In the genomic region with DNA sequence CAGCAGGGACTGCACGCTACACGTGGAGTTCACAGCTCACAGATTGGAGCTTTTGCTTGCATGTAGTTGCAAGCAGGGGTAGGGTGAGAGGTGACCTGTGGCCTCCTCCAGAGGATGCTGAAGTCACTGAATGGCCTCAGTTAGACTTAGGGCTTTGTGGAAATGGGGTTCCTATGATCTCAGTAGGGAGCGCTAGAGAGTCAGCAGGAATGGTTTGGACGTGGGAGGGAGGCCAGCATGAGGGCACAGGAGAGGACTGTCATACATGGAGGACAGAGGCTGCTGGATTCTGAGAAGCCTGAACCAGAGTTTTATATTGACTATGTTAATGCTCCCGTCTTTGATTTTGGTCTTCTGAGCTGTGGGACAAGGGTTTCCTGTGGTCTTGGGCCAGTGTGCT, we compare ENCODE assay signal across 9 mouse cellular contexts.
DNase-seq lines count a peak whose midpoint lies in the region; TF ChIP-seq lines count a peak whose summit lies in the region.
"Had no signal": no experiment of that assay in that cellular context is flagged by ENCODE, and none has a peak within 500 bp of the region (broad histone marks: within the 10 kb centered on the region; RNA-seq: fewer than 3 reads in every experiment).

No protein-coding gene starts in this region.

- dilution Hi-C loops in CH12.LX (cut with MboI; ENCODE audit: extremely low pct_ligation_motif_present, extremely low pct_unique_long_range_greater_than_20kb, low sequenced_read_pairs): no loop called here

- no peaks in the 10 kb centered on the region for H3K36me3 ChIP-seq in CH12.LX (replicated peaks in 1 of 2; ENCODE audit: control insufficient read depth in 1 of 2, insufficient read depth in 1 of 2, low read length in 1 of 2)
- H3K36me3 ChIP-seq: limb, embryonic 12.5 days had no signal

- H3K4me1 ChIP-seq in CH12.LX (ENCODE audit: control insufficient read depth in 1 of 2, insufficient read depth in 2 of 2): peaks cover 15 to 61% of the 10 kb centered on the region in 2 experiments
- peaks cover 3% of the 10 kb centered on the region; the same call in 1 of the 2 replicates for H3K4me1 ChIP-seq in bone marrow, adult 2 months (ENCODE audit: control insufficient read depth, insufficient read depth, low read length)

- no peaks in the 10 kb centered on the region for H3K27me3 ChIP-seq in CH12.LX (replicated peaks)

- peak; percentile 40 for TF ChIP-seq RAD21 in CH12.LX (IDR thresholded peaks at IDR 0.05; ENCODE audit: low read depth, low read length)

- no peak overlapping the region for H3K4me3 ChIP-seq in layer of hippocampus, adult 2 months
- no peak overlapping the region for H3K4me3 ChIP-seq in CH12.LX (replicated peaks in 1 of 3; ENCODE audit: low read depth in 2 of 3, low read length in 2 of 3, poor library complexity in 1 of 3)
- H3K4me3 ChIP-seq in bone marrow, adult 2 months (replicated peaks; ENCODE audit: control insufficient read depth, low read depth, low read length): no peak overlapping the region
- H3K4me3 ChIP-seq: limb, embryonic 12.5 days had no signal

- TF ChIP-seq EP300 in CH12.LX (IDR thresholded peaks at IDR 0.05; ENCODE audit: low read length): no peak

- no peak for TF ChIP-seq POLR2A in CH12.LX (IDR thresholded peaks at IDR 0.05; ENCODE audit: low read depth, low read length)
- no peak for TF ChIP-seq POLR2A in bone marrow, adult 2 months (IDR thresholded peaks at IDR 0.05; ENCODE audit: borderline replicate concordance, control insufficient read depth, low read depth, low read length)

- in situ Hi-C loops in CH12.LX (cut with MboI; ENCODE audit: low pct_ligation_motif_present, low pct_unique_long_range_greater_than_20kb, low sequenced_read_pairs): no loop called here

- no peak overlapping the region for H3K9ac ChIP-seq in CH12.LX (ENCODE audit: insufficient read depth, low read depth)
- H3K9ac ChIP-seq: limb, embryonic 12.5 days had no signal

- H3K9me3 ChIP-seq in CH12.LX (replicated peaks; ENCODE audit: low read length): peaks cover 12% of the 10 kb centered on the region
- H3K9me3 ChIP-seq: limb, embryonic 12.5 days had no signal

- peak; percentile 39 for TF ChIP-seq CTCF in layer of hippocampus, adult 2 months (conservative IDR thresholded peaks at IDR 0.05)
- TF ChIP-seq CTCF in CH12.LX (conservative IDR thresholded peaks at IDR 0.05 in 1 of 2, IDR thresholded peaks at IDR 0.05 in 1 of 2; ENCODE audit: low read depth in 2 of 2, low read length in 2 of 2): peak in 1 of 2 experiments; percentile 44; a peak in 2 of 4 replicates
- TF ChIP-seq CTCF in bone marrow, adult 2 months (IDR thresholded peaks at IDR 0.05; ENCODE audit: control insufficient read depth, insufficient read depth, low read length): peak; percentile 57

- no peak for DNase-seq in layer of hippocampus, adult 2 months (ENCODE audit: low spot score in 2 of 2)
- DNase-seq in layer of hippocampus, postnatal 10 days (ENCODE audit: low spot score in 2 of 2): no peak
- DNase-seq in CH12.LX (ENCODE audit: extremely low read depth): no peak
- peak; percentile 56 for DNase-seq in naive thymus-derived CD4-positive, alpha-beta T cell, adult 2 months (ENCODE audit: low read depth)
- DNase-seq in ovary, postnatal 36 days (ENCODE audit: low spot score): no peak
- no peak for DNase-seq in cerebellum, adult 11-12 months
- DNase-seq: thymus, postnatal 4 days had no signal

- no peaks in the 10 kb centered on the region for H3K79me2 ChIP-seq in CH12.LX (replicated peaks; ENCODE audit: control insufficient read depth, extremely low read depth, insufficient read depth, poor library complexity, severe bottlenecking)

- WGBS in bone marrow, adult 2 months: 67% methylated on average over 5 of the region's 5 CpGs

- H3K27ac ChIP-seq in layer of hippocampus, adult 2 months: no peak overlapping the region
- H3K27ac ChIP-seq in CH12.LX (ENCODE audit: insufficient read depth, low read depth): no peak overlapping the region
- no peak overlapping the region for H3K27ac ChIP-seq in bone marrow, adult 2 months (ENCODE audit: control insufficient read depth, insufficient read depth, low read depth, low read length, poor library complexity)
- H3K27ac ChIP-seq: limb, embryonic 12.5 days had no signal

- no peak overlapping the region for H3K4me2 ChIP-seq in CH12.LX (ENCODE audit: insufficient read depth, low read depth, poor library complexity, severe bottlenecking)
- H3K4me2 ChIP-seq: limb, embryonic 12.5 days had no signal

TF ChIP-seq in CH12.LX, 34 proteins besides CTCF, POLR2A, EP300 and RAD21:
- TF ChIP-seq TCF12 (IDR thresholded peaks at IDR 0.05; ENCODE audit: low read depth, low read length) (no peak), SMC3 (IDR thresholded peaks at IDR 0.05; ENCODE audit: low read depth, low read length) (peak; percentile 50)
